Mouse (Mus musculus): ENCODE results near the gene Sctr. TPM values are rescaled to one million over a fixed set of nuclear protein-coding genes. Genes with fewer than 3 reads are reported as not detected.

Gene Sctr
- polyA plus RNA-seq, 1 experiment from 2014 or later, result 0.98 TPM

GRCm38 (mm10) chr1:120047325-120047724 lies 40.6 kb downstream of the Sctr start:
- no peak for TF ChIP-seq CTCF (IDR thresholded peaks at IDR 0.05; ENCODE audit: low read depth)
- ATAC-seq, result no peak
- Histone ChIP-seq H3K4me2 (replicated peaks; ENCODE audit: low read depth) (no peak overlapping the region), H3K27ac (ENCODE audit: low read depth, low read length) (no peak overlapping the region), H3K27me3 (replicated peaks; ENCODE audit: control insufficient read depth, insufficient read depth, low read length) (no peaks in the 10 kb centered on the region), H3K4me1 (replicated peaks; ENCODE audit: control insufficient read depth, insufficient read depth, low read length) (no peaks in the 10 kb centered on the region), H3K9ac (ENCODE audit: low read depth, low read length) (no peak overlapping the region), H3K36me3 (ENCODE audit: control insufficient read depth, insufficient read depth) (no peaks in the 10 kb centered on the region), H3K9me3 (ENCODE audit: control insufficient read depth) (no peaks in the 10 kb centered on the region), H3K4me3 (ENCODE audit: low read depth, low read length) (no peak overlapping the region)

DNA sequence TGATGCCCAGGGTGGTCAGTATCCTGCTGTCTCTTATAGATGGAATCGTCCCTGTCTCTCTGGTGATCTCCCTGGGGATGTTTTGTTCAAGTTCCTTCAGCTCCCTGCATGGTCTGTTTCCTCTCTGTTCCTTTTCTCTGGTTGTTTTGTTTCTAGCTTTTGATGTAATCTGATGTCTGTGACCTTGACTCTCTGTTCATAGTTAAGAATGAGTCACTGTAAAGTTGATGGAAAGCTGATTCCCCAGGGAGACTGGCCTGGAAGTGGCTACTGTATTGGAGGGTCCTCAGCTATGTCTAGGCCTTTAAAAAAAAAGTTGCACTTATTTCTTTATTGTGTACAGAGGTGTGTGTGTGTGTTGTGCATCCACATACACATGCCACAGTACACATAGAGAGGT lies 44.4 kb downstream of the Sctr start:
- H3K27me3 ChIP-seq (replicated peaks; ENCODE audit: control insufficient read depth, insufficient read depth, low read length), result no peaks in the 10 kb centered on the region

GRCm38 (mm10) chr1:120054997-120055396 lies 48.3 kb downstream of the Sctr start:
- H3K9ac ChIP-seq (ENCODE audit: low read depth, low read length), result no peak overlapping the region
- ATAC-seq, result no peak
- H3K4me3 ChIP-seq (ENCODE audit: low read depth, low read length), result no peak overlapping the region
- no peak overlapping the region for H3K4me2 ChIP-seq (replicated peaks; ENCODE audit: low read depth)
- H3K4me1 ChIP-seq (replicated peaks; ENCODE audit: control insufficient read depth, insufficient read depth, low read length), result no peaks in the 10 kb centered on the region
- WGBS, result 76% methylated on average over 6 of the region's 6 CpGs
- no peaks in the 10 kb centered on the region for H3K36me3 ChIP-seq (ENCODE audit: control insufficient read depth, insufficient read depth)
- H3K27me3 ChIP-seq (replicated peaks; ENCODE audit: control insufficient read depth, insufficient read depth, low read length), result no peaks in the 10 kb centered on the region
- TF ChIP-seq CTCF (IDR thresholded peaks at IDR 0.05; ENCODE audit: low read depth), result no peak
- H3K9me3 ChIP-seq (ENCODE audit: control insufficient read depth), result no peaks in the 10 kb centered on the region
- H3K27ac ChIP-seq (ENCODE audit: low read depth, low read length), result no peak overlapping the region

More for the DNA sequence above, 44.4 kb downstream of the Sctr start:
- Histone ChIP-seq H3K9me3 (ENCODE audit: control insufficient read depth) (no peaks in the 10 kb centered on the region), H3K4me1 (replicated peaks; ENCODE audit: control insufficient read depth, insufficient read depth, low read length) (no peaks in the 10 kb centered on the region), H3K4me3 (ENCODE audit: low read depth, low read length) (no peak overlapping the region), H3K9ac (ENCODE audit: low read depth, low read length) (no peak overlapping the region), H3K4me2 (replicated peaks; ENCODE audit: low read depth) (no peak overlapping the region), H3K27ac (ENCODE audit: low read depth, low read length) (no peak overlapping the region), H3K36me3 (ENCODE audit: control insufficient read depth, insufficient read depth) (no peaks in the 10 kb centered on the region)
- 41% methylated on average over 1 of the region's 1 CpGs for WGBS
- no peak for ATAC-seq
- TF ChIP-seq CTCF (IDR thresholded peaks at IDR 0.05; ENCODE audit: low read depth), result no peak

DNA sequence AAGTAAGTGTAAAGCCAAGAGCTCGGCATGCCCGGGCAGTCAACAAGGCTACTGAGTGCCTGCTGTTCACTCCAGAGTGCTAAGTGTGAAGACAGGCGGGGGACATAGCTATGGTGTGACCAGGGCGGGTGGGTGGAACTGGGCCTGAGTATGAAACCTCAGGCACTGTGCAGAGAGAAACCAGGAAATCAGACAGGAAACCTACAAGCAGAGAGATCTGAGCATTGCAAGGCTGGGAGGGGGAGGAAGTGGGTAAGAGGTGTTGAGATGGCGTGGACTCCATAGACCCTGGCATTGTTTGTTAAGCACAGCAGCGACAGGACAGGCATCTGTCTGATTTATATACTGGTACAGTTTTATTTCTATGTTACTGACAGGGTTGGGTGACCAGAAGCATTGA lies 48.8 kb downstream of the Sctr start:
- no peak overlapping the region for H3K4me2 ChIP-seq (replicated peaks; ENCODE audit: low read depth)
- no peak for TF ChIP-seq CTCF (IDR thresholded peaks at IDR 0.05; ENCODE audit: low read depth)
- no peaks in the 10 kb centered on the region for H3K27me3 ChIP-seq (replicated peaks; ENCODE audit: control insufficient read depth, insufficient read depth, low read length)
- no peaks in the 10 kb centered on the region for H3K36me3 ChIP-seq (ENCODE audit: control insufficient read depth, insufficient read depth)
- no peak overlapping the region for H3K27ac ChIP-seq (ENCODE audit: low read depth, low read length)
- H3K9ac ChIP-seq (ENCODE audit: low read depth, low read length), result no peak overlapping the region
- H3K4me1 ChIP-seq (replicated peaks; ENCODE audit: control insufficient read depth, insufficient read depth, low read length), result no peaks in the 10 kb centered on the region
- no peak for ATAC-seq
- H3K4me3 ChIP-seq (ENCODE audit: low read depth, low read length), result no peak overlapping the region
- WGBS, result 67% methylated on average over 6 of the region's 6 CpGs
- no peaks in the 10 kb centered on the region for H3K9me3 ChIP-seq (ENCODE audit: control insufficient read depth)

GRCm38 (mm10) chr1:120056236-120056635 lies 49.5 kb downstream of the Sctr start:
- Histone ChIP-seq H3K4me1 (replicated peaks; ENCODE audit: control insufficient read depth, insufficient read depth, low read length) (no peaks in the 10 kb centered on the region), H3K9me3 (ENCODE audit: control insufficient read depth) (no peaks in the 10 kb centered on the region), H3K4me2 (replicated peaks; ENCODE audit: low read depth) (no peak overlapping the region), H3K36me3 (ENCODE audit: control insufficient read depth, insufficient read depth) (no peaks in the 10 kb centered on the region), H3K27me3 (replicated peaks; ENCODE audit: control insufficient read depth, insufficient read depth, low read length) (no peaks in the 10 kb centered on the region), H3K27ac (ENCODE audit: low read depth, low read length) (no peak overlapping the region), H3K4me3 (ENCODE audit: low read depth, low read length) (no peak overlapping the region), H3K9ac (ENCODE audit: low read depth, low read length) (no peak overlapping the region)
- TF ChIP-seq CTCF (IDR thresholded peaks at IDR 0.05; ENCODE audit: low read depth), result no peak
- 80% methylated on average over 7 of the region's 7 CpGs for WGBS
- ATAC-seq, result no peak

GRCm38 (mm10) chr1:120057044-120057443 lies 50.4 kb downstream of the Sctr start:
- Histone ChIP-seq H3K4me3 (ENCODE audit: low read depth, low read length) (no peak overlapping the region), H3K4me2 (replicated peaks; ENCODE audit: low read depth) (no peak overlapping the region), H3K27ac (ENCODE audit: low read depth, low read length) (no peak overlapping the region), H3K27me3 (replicated peaks; ENCODE audit: control insufficient read depth, insufficient read depth, low read length) (no peaks in the 10 kb centered on the region), H3K9ac (ENCODE audit: low read depth, low read length) (no peak overlapping the region), H3K36me3 (ENCODE audit: control insufficient read depth, insufficient read depth) (no peaks in the 10 kb centered on the region), H3K4me1 (replicated peaks; ENCODE audit: control insufficient read depth, insufficient read depth, low read length) (no peaks in the 10 kb centered on the region), H3K9me3 (ENCODE audit: control insufficient read depth) (no peaks in the 10 kb centered on the region)
- no peak for TF ChIP-seq CTCF (IDR thresholded peaks at IDR 0.05; ENCODE audit: low read depth)
- 50% methylated on average over 14 of the region's 14 CpGs for WGBS
- no peak for ATAC-seq

Measured in intestine, postnatal 0 days (tissue).